Mouse (Mus musculus) stomach, postnatal 0 days (tissue): Measurements from ENCODE around the gene Plk5. TPM values are rescaled to one million over a fixed set of nuclear protein-coding genes. Genes with fewer than 3 reads are reported as not detected.

Experiments
- ATAC-seq: fragments of 200-750 bp; cut with Nextera tagmentation; 2 replicates; pipeline ENCODE4 v1.8.0; 2017; ENCODE audit not compliant: low FRiP score, low TSS enrichment
- DNase-seq: peaks from one replicate; pipeline ENCODE4 v3.0.0-alpha.2; 2016; ENCODE audit warnings: low spot score
- H3K27ac ChIP-seq: fragments of 300-500 bp; sonication (generic); replicated peaks from 2 replicates; pipeline ENCODE4 v1.5.1; 2014; ENCODE audit warnings: mild to moderate bottlenecking, control low read depth
- H3K27me3 ChIP-seq: fragments of 300-500 bp; sonication (generic); 2 replicates; pipeline ENCODE4 v1.6.1; 2014; ENCODE audit warnings: low read length; ENCODE audit not compliant: control insufficient read depth, insufficient read depth
- H3K36me3 ChIP-seq: fragments of 300-500 bp; sonication (generic); 2 replicates; pipeline ENCODE4 v1.6.1; 2014; ENCODE audit warnings: low read length, mixed read lengths; ENCODE audit not compliant: control insufficient read depth, insufficient read depth
- H3K4me1 ChIP-seq: fragments of 300-500 bp; sonication (generic); replicated peaks from 2 replicates; pipeline ENCODE4 v1.6.1; 2014; ENCODE audit warnings: antibody characterized with exemption; ENCODE audit not compliant: control insufficient read depth, insufficient read depth
- H3K4me2 ChIP-seq: fragments of 300-500 bp; sonication (generic); replicated peaks from 2 replicates; pipeline ENCODE4 v1.6.1; 2014; ENCODE audit warnings: low read depth, mild to moderate bottlenecking, control low read depth, moderate library complexity
- H3K4me3 ChIP-seq: fragments of 300-500 bp; sonication (generic); 2 replicates; pipeline ENCODE4 v1.5.1; 2014; ENCODE audit warnings: low read depth, low read length, control low read depth
- H3K9ac ChIP-seq: fragments of 300-500 bp; sonication (generic); 2 replicates; pipeline ENCODE4 v1.6.1; 2014; ENCODE audit warnings: mild to moderate bottlenecking, low read length, control low read depth, mixed read lengths
- H3K9me3 ChIP-seq: fragments of 300-500 bp; sonication (generic); 2 replicates; pipeline ENCODE4 v1.6.1; 2016; ENCODE audit warnings: low read length; ENCODE audit not compliant: control insufficient read depth
- CTCF ChIP-seq: IDR thresholded peaks from 2 replicates; pipeline ENCODE4 v1.5.1; 2016; ENCODE audit warnings: antibody characterized with exemption, low read depth, mild to moderate bottlenecking, moderate library complexity
- EP300 ChIP-seq: optimal IDR thresholded peaks from 2 replicates; pipeline ENCODE3; 2016; ENCODE audit warnings: antibody characterized with exemption
- WGBS: fragments of 180-500 bp; shearing (Covaris S2); extraction: QIAGEN DNeasy Blood & Tissue Kit; methylation state at CpG from one replicate; pipeline ENCODE4 v1.1.7; 2014; 5-methylcytosine and 5-hydroxymethylcytosine counted together
- polyA plus RNA-seq: library from polyadenylated mRNA; unstranded; fragments of >200 nt; fragmentation: Nextera tagmentation; extraction: Ambion mirVana; gene quantifications from 2 replicates; pipeline ENCODE4 v1.2.1, GENCODE M21; 2015

The Plk5 gene
- polyA plus RNA-seq, 1 experiment from 2014 or later = 0.07 TPM

DNA sequence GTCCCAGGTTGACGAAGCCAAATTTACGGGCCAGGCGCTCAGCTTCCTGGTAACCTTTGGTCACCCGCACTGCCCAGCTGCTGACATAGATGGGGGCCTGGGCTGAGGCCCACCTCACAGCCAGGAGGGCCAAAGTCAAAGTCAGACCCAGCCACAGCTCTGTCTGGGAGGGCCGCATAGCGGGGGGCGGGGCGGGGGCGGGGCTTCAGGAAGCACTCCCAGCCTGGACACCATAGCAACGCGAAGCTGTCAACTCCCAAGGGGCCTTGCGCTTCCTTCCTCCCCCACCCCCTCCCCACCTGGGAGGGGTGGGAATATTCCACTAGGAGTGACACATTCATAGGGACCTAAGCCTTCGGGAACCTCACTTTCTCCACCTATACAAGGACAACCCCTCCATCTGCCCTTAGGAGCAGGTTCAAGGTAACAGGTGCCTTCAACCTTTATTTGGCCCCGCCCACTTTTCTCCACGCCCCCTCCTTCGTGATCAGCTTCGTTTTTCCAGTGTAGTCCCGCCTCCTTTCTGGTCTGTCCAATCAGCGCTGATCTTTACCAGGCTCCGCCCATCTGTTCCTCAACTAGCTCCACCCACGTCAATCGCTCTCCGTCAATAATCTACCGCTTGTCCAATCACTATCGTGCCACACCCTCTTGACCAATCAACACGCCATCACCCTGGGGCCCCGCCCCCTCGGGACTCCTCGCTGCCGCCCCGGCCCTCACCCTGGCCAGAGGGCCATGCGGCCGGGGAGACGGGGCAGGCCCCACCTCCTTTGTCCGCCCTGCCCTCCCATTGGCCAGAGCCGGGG is 26.8 kb upstream of the Plk5 start, which contains the start of the genes Pcsk4 and Reep6:
Pcsk4 (minus strand) TSS at position 226 of the 809 bp plus-strand sequence.
Reep6 (plus strand) TSS at position 681 of the 809 bp plus-strand sequence.
- ATAC-seq (peak; percentile 95), DNase-seq (peak; percentile 99)
- peak within 1 kb of the TSS; percentile 41 for H3K9ac ChIP-seq
- no peak for TF ChIP-seq EP300
- TF ChIP-seq CTCF = no peak
- H3K27ac ChIP-seq = peak within 1 kb of the TSS; percentile 56; the same call in 1 of the 2 replicates
- peak within 1 kb of the TSS; percentile 77 for H3K4me2 ChIP-seq
- WGBS = 3% methylated on average over 36 of the region's 36 CpGs
- H3K4me3 ChIP-seq = peak within 1 kb of the TSS; percentile 35
- peaks cover 9% of the 10 kb centered on the region; the same call in 1 of the 2 replicates for H3K4me1 ChIP-seq
- no peaks in the 10 kb centered on the region for H3K36me3 ChIP-seq
- H3K27me3 ChIP-seq = no peaks in the 10 kb centered on the region
- no peaks in the 10 kb centered on the region for H3K9me3 ChIP-seq

GRCm38 (mm10) chr10:80330084-80330483 is 26.2 kb upstream of the Plk5 start:
- Histone ChIP-seq H3K4me3 (peak overlapping the region; percentile 35), H3K27me3 (no peaks in the 10 kb centered on the region), H3K4me1 (peaks cover 9% of the 10 kb centered on the region; the same call in 1 of the 2 replicates), H3K9me3 (no peaks in the 10 kb centered on the region), H3K27ac (peak overlapping the region; percentile 56; the same call in 1 of the 2 replicates), H3K4me2 (peak overlapping the region; percentile 77), H3K36me3 (no peaks in the 10 kb centered on the region), H3K9ac (peak overlapping the region; percentile 41)
- WGBS = 1% methylated on average over 40 of the region's 41 CpGs
- ATAC-seq (no peak), DNase-seq (no peak)
- no peak for TF ChIP-seq CTCF
- no peak for TF ChIP-seq EP300

DNA sequence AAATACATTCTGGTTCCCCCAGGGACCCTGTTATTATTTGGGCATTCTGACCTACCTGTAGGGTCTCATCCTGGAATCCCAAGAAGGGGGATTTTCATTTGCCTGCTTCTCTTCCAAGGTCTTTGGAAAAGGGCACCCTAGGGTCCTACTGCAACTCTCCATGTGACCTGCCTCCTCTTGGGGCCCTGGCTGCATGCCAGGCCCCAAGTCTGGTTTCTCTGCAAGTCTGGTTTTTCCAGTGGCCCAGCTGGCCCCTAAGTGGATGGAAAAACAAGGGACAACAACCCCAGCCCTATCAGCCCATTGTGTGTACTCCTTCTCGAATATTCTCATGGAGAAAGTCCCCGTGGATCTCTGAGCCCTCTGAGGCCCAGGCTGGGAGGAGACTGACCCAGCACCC is 25.4 kb upstream of the Plk5 start:
- Histone ChIP-seq H3K27me3 (no peaks in the 10 kb centered on the region), H3K27ac (0 out of 2 replicates have a peak overlapping the region, but pooled peaks have one; percentile 40), H3K4me3 (no peak overlapping the region; the same call in 1 of the 2 replicates), H3K9ac (peak overlapping the region; percentile 41; the same call in 1 of the 2 replicates), H3K9me3 (no peaks in the 10 kb centered on the region), H3K36me3 (no peaks in the 10 kb centered on the region), H3K4me2 (peak overlapping the region; percentile 77), H3K4me1 (peaks cover 9% of the 10 kb centered on the region; the same call in 1 of the 2 replicates)
- ATAC-seq (no peak), DNase-seq (no peak)
- no peak for TF ChIP-seq EP300
- TF ChIP-seq CTCF = no peak
- WGBS = 38% methylated on average over 2 of the region's 2 CpGs

- Histone ChIP-seq H3K9me3 (no peaks in the 10 kb centered on the region), H3K27ac (no peak overlapping the region), H3K27me3 (no peaks in the 10 kb centered on the region), H3K4me2 (no peak overlapping the region), H3K9ac (no peak overlapping the region), H3K4me1 (peaks cover 9% of the 10 kb centered on the region; the same call in 1 of the 2 replicates), H3K36me3 (no peaks in the 10 kb centered on the region), H3K4me3 (no peak overlapping the region)
- no peak for DNase-seq
- no peak for ATAC-seq
- no peak for TF ChIP-seq CTCF
- no peak for TF ChIP-seq EP300
- 48% methylated on average over 10 of the region's 10 CpGs for WGBS
Measured at GRCm38 (mm10) chr10:80331636-80332524, 24.4 kb upstream of the Plk5 start.

DNA sequence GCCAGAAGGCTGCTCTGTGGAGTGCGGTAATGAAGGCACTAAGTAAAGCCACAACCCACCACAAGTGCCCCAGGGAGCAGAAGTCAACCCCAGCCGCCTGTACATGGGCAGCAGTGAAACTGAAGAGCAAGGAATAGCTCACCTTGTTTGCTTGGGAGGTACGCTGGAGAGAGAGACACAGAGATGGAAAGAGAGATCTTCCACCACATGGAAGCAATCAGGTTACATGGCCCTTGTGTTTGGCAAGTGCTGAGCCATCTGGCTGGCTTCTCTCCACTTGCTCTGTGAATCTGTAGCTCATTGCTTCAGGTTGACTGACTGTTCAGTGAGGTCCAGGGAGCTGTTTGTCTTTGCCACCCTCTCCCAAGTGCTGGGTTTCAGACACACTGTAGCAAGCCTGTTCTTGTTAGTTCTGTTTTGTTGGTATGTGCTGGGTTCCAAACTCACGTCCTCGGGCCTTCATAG is 23.7 kb upstream of the Plk5 start:
- Histone ChIP-seq H3K36me3 (no peaks in the 10 kb centered on the region), H3K27ac (no peak overlapping the region), H3K9me3 (no peaks in the 10 kb centered on the region), H3K9ac (no peak overlapping the region), H3K4me2 (no peak overlapping the region), H3K4me1 (peaks cover 9% of the 10 kb centered on the region; the same call in 1 of the 2 replicates), H3K4me3 (no peak overlapping the region), H3K27me3 (no peaks in the 10 kb centered on the region)
- ATAC-seq (no peak), DNase-seq (no peak)
- no peak for TF ChIP-seq EP300
- no peak for TF ChIP-seq CTCF
- WGBS = 75% methylated on average over 5 of the region's 5 CpGs
